Mouse (Mus musculus) brown adipose tissue, adult 24 weeks (tissue): ENCODE data around the gene Rps16. TPM values are rescaled to one million over a fixed set of nuclear protein-coding genes. Genes with fewer than 3 reads are reported as not detected.

Source experiments
- H3K27ac ChIP-seq: fragments of 200-500 bp; replicated peaks from 2 replicates; pipeline ENCODE4 v1.5.1; 2012; ENCODE audit warnings: low read depth, mild to moderate bottlenecking, low read length
- H3K4me1 ChIP-seq: fragments of 200-500 bp; 2 replicates; pipeline ENCODE4 v1.6.1; 2012; ENCODE audit warnings: low read length, mixed read lengths; ENCODE audit not compliant: control insufficient read depth, insufficient read depth, insufficient read length
- H3K4me3 ChIP-seq: fragments of 200-500 bp; 2 replicates; pipeline ENCODE4 v1.5.1; 2012; ENCODE audit warnings: low read depth, mild to moderate bottlenecking, low read length, moderate library complexity; ENCODE audit not compliant: insufficient read depth
- polyA plus RNA-seq: library from polyadenylated mRNA; stranded (reverse); fragments of >200 nt; gene quantifications from 2 replicates; pipeline ENCODE4 v1.2.4, GENCODE M21; 2012; ENCODE audit not compliant: missing spikeins, insufficient read depth, insufficient read length

Gene Rps16
- polyA plus RNA-seq, 1 experiment, result 404 TPM

DNA sequence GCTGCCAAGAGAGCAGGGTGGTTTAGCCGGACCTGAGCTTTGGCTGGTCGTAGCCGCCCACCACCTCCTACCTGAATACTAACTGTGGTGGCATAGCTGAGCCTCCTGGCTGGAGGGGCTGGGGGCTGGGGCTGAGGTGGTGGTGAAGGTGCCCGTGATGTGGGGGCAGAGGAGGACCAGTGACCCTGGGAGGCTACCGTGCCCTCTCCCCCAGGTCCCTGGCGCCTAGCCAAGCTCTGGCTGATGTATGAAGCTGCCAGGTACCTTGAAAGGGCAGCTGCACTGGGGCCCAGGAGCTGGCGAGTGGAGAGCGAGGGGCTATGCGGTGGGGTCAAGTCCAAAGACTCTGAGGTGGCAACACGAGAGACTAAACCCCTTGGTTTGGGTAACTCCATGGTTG lies 9.4 kb downstream of the Rps16 start:
- Histone ChIP-seq H3K4me3 (no peak overlapping the region), H3K27ac (no peak overlapping the region), H3K4me1 (peaks cover 2% of the 10 kb centered on the region; the same call in 1 of the 2 replicates)

DNA sequence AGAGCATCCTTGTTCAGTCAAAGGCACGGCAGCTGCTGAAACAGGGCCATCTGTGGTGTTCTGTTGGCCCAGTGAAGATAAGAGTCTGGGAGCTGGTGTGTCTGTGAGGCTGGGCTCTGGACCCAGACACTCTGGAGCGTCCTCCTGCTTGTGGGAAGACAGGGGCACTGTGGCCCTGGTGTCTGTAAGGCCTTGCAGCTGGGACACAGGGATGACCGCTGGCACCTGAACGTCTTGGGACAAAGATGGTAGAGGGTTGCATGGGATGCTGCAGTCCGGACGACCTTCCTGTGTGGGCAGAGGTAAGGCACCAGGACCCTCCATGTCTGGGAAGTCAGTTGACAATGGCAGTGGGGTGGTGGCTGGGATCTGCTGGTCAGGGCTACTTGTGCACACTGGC lies 9.8 kb downstream of the Rps16 start:
- no peak overlapping the region for H3K4me3 ChIP-seq
- H3K4me1 ChIP-seq, result peaks cover 2% of the 10 kb centered on the region; the same call in 1 of the 2 replicates
- no peak overlapping the region for H3K27ac ChIP-seq

DNA sequence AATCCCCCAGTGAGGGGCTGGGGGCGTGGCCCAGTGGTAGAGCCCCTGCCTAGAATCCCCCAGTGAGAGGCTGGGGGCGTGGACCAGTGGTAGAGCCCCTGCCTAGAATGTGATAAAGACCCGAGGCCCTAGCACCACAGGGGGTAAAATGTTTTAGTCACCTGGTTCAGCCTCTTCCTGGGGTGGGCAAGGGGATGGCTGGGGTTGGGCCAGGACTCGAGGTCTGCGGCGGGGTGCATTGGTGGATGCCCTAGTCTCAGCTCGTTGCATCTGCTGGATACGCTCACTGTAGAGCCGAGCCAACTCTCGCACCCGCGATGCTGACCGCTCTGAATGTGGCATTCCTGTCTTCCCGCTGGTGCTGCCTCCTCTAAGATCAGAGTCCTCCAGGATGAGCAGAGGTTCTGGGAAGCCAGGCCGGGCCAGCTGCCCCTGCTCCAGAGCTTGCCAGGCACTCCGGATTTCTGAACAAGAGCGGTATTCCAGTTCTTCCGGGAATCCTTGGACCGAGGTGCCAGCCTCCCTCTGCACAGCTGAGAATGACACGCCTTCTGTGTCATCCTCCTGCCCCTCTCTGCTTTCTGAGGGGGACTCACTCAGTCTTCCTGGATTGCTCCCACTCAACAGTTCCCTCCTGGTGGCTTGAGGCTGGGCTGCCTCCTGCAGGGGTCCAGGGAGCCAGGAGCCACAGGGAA lies 11.3 kb downstream of the Rps16 start:
- Histone ChIP-seq H3K4me1 (peaks cover 2% of the 10 kb centered on the region; the same call in 1 of the 2 replicates), H3K4me3 (no peak overlapping the region), H3K27ac (no peak overlapping the region)

DNA sequence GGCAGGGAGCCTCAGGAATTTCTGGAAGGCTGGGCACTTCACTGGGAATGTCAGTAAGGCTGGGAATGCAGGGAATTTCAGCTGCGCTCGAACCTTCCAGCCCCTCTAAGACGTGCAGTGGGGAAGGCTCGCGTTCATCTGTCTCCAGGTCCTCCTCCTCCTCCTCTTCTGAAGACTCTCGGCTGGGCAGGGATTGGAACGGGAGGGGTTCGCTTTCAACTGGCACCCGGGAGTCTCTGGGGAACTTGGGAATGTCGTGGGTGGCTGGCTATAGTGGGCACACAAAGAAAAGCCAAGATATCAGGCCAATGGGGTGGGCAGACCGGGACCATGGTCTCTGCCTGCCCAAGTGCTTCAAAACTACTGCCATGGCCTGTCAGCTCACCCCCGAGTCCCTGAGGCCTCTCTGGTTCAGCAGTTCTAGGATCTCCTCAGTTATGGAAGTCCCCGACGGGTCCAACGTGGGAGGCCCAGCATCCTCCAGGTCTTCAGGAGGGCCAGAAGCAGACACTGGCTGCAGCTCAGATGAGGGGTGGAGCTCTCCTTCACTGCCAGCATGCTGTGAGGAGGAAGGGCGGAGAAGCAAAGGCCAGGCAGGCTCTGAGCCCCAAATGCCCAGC lies 12.1 kb downstream of the Rps16 start:
- no peak overlapping the region for H3K27ac ChIP-seq
- H3K4me3 ChIP-seq, result no peak overlapping the region
- H3K4me1 ChIP-seq, result no peaks in the 10 kb centered on the region

DNA sequence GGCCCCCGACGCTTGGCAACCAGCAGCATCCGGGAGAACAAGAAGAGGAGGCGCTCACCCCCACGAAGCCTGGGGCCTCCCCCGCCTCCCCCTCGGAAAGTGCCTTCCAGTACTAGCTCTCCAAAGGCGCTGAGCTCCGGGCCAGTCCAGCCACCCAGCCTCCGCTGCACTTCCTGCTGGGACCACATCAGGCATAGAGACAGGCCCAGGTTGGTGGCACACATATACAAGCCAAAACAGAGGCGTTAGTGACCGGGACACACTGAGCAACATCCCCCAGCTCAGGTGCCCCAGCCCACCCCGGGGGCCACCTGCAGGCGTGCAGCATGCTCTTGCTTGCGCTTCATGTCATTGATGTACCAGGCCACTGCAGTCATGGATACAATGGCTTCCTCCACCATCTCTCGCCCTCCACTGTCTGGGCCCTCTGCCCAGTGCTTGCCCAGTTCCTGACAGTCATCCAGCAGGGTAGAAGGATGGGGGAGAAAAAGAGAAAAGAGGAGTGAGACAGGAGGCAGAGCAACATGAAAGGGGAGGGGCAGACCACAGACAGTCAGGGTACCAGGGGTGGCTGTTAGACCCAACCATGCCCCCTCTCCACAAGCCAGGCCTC lies 17.3 kb downstream of the Rps16 start:
- no peak overlapping the region for H3K27ac ChIP-seq
- H3K4me3 ChIP-seq, result no peak overlapping the region
- peaks cover 6% of the 10 kb centered on the region; the same call in 1 of the 2 replicates for H3K4me1 ChIP-seq

DNA sequence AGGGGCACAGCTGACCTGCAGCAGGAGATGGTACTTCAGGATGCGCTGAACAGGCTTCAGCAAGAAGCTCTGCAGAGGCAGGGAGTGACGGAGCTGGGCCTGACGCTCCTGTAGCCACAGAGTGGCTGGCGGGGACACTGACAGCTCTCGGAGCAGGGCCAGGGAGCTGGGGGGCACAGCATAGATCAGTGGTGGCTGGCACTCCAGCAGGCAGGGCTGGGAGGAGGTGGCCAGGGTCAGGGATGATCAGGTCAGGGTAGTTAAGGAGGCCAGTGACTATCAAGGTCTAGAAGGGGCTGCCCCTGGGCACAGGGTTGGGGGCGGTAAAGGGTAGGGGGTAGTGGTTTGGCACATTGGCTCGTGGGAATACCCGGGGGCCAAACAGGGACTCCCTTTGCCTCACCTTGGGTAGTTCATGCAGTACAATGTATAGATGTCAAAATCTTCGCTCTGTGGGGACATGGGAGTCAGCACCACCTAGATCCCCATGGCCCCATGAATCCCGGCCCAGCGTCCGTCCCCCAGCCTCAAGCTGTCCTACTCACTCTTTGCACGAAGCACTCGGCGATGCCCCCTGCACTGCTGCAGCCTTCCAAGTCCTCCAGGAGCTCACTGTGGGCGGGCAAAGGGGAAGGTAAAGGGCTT lies 17.9 kb downstream of the Rps16 start:
- Histone ChIP-seq H3K4me1 (peaks cover 6% of the 10 kb centered on the region; the same call in 1 of the 2 replicates), H3K27ac (no peak overlapping the region), H3K4me3 (no peak overlapping the region)

DNA sequence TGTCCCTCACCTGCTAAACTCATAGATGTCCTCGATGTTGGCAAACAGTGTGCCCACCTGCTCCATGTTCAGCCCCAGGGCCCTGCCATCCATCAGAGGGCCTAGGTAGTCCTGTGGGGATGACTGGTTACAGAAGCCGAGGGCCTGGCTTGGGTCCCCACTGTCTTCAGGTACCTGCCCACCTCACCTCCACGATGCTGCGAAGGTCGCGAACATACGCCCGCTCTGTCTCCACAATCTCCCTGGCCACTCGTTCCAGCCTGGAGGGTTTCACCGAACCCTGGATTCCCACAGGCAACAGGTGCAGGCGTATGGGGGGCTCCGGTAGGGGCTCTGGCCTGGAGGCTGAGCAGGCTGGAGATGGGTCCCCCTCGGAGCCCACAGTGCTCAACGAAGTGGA lies 19.6 kb downstream of the Rps16 start:
- H3K4me3 ChIP-seq, result peak overlapping the region; percentile 91

DNA sequence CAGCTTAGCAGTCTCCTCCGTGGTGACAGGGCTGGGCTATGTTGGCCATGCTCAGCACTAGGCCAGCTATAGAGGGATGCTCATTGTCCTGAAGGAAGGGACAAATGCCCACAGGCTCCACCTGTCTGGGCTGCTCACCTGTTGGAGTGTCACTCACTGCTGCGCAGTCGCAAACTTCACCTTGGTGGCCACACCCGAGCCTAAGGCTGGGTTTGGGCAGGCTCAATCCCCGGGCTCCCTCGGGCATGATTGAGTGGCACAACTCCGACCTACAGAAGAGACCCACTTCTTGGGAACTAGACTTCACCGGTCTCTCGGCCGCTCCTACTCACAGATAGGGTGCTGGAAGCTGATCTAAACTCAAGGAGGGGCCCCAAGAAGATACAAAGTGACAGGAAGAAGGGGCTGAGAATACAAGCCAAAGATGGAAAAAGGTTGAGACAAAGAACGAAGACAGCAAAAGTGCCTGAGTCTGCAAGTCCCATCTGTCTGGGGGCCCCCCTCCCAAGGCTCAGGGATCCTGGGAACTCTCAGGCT lies 20.6 kb downstream of the Rps16 start:
- H3K4me3 ChIP-seq, result peak overlapping the region; percentile 91
- H3K27ac ChIP-seq, result peak overlapping the region; percentile 80
- H3K4me1 ChIP-seq, result peaks cover 6% of the 10 kb centered on the region; the same call in 1 of the 2 replicates

More for the DNA sequence above, 19.6 kb downstream of the Rps16 start:
- no peak overlapping the region for H3K27ac ChIP-seq
- H3K4me1 ChIP-seq, result peaks cover 6% of the 10 kb centered on the region; the same call in 1 of the 2 replicates

DNA sequence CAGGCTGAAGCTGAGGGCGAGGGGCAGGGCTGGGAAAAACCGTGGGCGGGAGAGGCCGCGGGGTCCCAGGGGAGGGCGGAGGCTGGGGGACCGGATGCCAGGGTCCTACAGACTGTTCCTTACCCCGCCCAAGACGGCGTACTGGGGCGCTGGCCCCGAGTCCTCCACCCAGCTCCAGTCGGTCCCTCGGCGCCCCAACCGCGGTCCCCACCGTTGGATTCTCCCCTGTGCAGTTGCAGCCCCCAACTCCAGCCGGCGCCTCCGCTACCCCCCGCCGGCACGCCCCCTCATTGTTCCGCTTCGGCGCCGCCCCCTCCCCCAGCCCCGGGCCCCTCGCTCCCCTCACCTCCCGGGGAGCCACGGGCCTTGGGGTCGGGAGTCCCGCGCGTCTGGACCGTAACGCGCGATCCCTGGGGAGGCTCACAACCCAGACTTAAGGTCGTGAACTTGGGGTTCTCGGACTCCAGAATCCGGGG lies 21.1 kb downstream of the Rps16 start:
- Histone ChIP-seq H3K4me3 (peak overlapping the region; percentile 91), H3K27ac (peak overlapping the region; percentile 96), H3K4me1 (peaks cover 6% of the 10 kb centered on the region; the same call in 1 of the 2 replicates)

DNA sequence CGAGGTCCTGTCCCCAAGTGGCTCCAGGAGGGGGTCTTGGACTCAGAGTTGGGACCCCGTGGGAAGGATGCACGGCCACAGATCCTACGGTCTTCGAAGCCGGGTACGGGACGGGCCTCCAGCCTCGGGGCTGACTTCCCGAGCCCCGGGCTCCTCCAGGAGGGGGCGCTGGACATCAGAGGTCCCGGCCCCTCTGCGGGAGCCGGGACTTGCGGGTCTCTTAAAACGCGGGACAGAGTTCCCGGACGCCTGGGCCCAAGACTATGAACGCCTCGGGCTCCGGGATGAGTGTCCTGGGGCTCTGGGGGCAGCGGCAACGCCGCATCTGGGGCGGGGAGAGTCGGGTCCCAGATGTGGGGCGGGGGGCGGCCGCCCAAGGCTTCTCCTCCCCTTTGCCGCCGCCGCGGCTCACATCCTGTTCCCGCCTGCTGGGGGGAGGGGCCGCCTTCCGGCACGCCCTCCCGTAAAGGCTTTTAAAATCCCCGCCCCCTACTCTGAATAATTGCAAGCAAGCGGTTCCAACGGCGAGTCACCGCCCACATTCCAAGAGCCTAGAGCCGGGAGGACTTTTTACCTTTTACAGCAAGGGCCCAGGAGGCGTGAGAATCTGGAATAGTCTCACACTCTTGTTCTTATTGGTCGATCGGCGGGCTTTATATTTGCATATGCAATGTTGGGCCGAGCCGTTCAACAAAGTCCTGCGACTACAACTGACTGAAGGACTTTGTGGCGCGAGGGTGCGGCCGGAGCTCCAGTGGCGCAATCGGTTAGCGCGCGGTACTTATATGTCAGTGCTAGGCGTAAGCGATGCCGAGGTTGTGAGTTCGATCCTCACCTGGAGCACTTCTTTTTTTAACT lies 22.0 kb downstream of the Rps16 start, which contains the start of gene Plekhg2:
Plekhg2 (minus strand) TSS at position 349 of the 858 bp plus-strand sequence.
- peaks cover 6% of the 10 kb centered on the region; the same call in 1 of the 2 replicates for H3K4me1 ChIP-seq
- H3K4me3 ChIP-seq, result peak within 1 kb of the TSS; percentile 91
- H3K27ac ChIP-seq, result peak within 1 kb of the TSS; percentile 96

DNA sequence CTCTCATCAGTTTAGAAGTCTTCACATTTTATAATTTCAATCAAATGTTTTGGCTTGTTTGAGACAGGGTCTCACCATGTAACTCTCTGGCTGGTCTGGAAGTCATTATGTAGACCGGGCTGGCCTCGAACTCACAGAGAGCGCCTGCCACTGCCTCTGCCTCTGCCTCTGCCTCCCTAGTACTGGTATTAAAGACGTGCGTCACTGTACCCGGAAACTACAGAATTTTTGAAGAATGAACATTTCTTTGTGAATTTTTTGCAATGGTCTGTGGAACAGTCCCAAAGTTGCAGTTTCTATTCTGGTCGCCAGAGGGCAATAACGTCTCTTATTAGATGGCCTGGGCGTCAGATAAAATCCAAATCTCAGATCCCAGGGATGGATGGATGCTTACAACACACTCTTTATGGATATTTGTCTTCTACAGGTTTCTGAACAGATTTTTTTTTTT lies 22.7 kb downstream of the Rps16 start:
- Histone ChIP-seq H3K4me3 (peak overlapping the region; percentile 55), H3K4me1 (peaks cover 6% of the 10 kb centered on the region; the same call in 1 of the 2 replicates), H3K27ac (peak overlapping the region; percentile 85)

DNA sequence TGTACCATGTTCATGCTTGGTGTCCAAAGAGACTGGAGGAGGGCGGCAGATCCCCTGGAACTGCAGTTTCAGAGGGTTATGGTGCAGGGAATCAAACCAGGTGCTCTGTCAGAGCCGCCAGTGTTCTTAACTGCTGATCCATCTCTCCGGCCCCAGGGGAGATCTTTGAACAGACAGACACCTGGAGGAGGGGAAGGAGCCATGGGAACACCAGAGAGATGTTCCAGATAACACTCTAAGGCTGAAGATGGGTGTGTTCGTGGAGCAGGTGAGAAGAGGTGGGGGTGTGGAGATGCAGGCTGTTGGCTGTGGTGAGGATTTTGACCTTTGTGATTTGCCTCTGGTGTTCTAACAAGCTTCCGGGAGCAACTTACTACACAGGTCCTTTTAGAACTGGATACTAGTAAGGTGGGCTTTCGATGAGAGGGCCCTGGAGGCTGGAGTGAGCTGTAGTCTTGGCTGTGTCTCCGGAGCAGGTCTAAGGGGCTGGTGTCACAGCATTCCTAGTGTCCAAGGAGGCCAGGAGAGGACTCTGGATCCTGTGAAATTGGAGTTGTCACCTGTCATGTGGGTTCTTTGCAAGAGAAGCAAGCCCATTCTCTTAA lies 23.5 kb downstream of the Rps16 start:
- Histone ChIP-seq H3K4me1 (peaks cover 6% of the 10 kb centered on the region; the same call in 1 of the 2 replicates), H3K4me3 (no peak overlapping the region), H3K27ac (peak overlapping the region; percentile 100)

DNA sequence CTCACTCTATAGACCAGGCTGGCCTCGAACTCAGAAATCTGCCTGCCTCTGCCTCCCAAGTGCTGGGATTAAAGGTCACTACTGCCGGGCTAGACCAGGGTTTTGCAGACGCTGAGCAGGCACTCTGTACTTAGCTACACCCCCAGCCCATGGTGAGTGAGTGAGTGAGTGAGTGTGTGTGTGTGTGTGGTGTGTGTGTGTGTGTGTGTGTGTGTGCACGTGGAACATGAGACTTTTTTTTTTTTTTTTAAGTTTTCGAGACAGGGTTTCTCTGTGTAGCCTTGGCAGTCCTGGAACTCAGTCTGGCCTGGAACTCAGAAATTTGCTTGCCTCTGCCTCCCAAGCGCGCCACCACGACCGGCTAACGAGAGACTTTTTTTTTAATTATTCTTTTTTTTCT lies 24.2 kb downstream of the Rps16 start:
- Histone ChIP-seq H3K27ac (peak overlapping the region; percentile 100), H3K4me1 (peaks cover 6% of the 10 kb centered on the region; the same call in 1 of the 2 replicates), H3K4me3 (no peak overlapping the region)
